Mouse (Mus musculus) MEL (cell line): Measurements from ENCODE around the gene Bcl7a. TPM values are rescaled to one million over a fixed set of nuclear protein-coding genes. Genes with fewer than 3 reads are reported as not detected.

Source experiments
- DNase-seq: peaks from one replicate; pipeline ENCODE4 v3.0.0; 2011; ENCODE audit warnings: low read depth, low spot score
- H3K27ac ChIP-seq: 2 replicates; pipeline ENCODE4 v1.5.1; 2012; ENCODE audit warnings: low read depth, mild to moderate bottlenecking, control low read depth, low read length, moderate library complexity; ENCODE audit not compliant: control insufficient read depth
- H3K27me3 ChIP-seq, 2 experiments: fragments of 150-350 bp in 1 of 2; sonication (generic) in 1 of 2; 2 replicates each; pipeline ENCODE4 v1.6.1; 2012; ENCODE audit warnings: low read length in 2 of 2, mild to moderate bottlenecking in 2 of 2, improper control_type of control experiment in 1 of 2, moderate library complexity in 1 of 2; ENCODE audit not compliant: insufficient read depth in 2 of 2, control insufficient read depth in 1 of 2
- H3K36me3 ChIP-seq, 2 experiments: 2 replicates each; pipeline ENCODE4 v1.6.1; 2012 to 2014; ENCODE audit warnings: low read length in 2 of 2, improper control_type of control experiment in 1 of 2, inconsistent platforms in 1 of 2, mild to moderate bottlenecking in 1 of 2; ENCODE audit not compliant: insufficient read depth in 2 of 2, control insufficient read depth in 1 of 2
- H3K4me1 ChIP-seq, 2 experiments: fragments of 150-350 bp in 1 of 2; sonication (generic) in 1 of 2; 2 replicates each; pipeline ENCODE4 v1.6.1; 2012; ENCODE audit warnings: low read length in 2 of 2, improper control_type of control experiment in 1 of 2, mild to moderate bottlenecking in 1 of 2; ENCODE audit not compliant: insufficient read depth in 2 of 2, control insufficient read depth in 1 of 2
- H3K4me3 ChIP-seq, 2 experiments: fragments of 150-350 bp in 1 of 2; sonication (generic) in 1 of 2; 2 replicates each; pipeline ENCODE4 v1.5.1; 2012; ENCODE audit warnings: low read depth in 2 of 2, low read length in 2 of 2, mild to moderate bottlenecking in 2 of 2, moderate library complexity in 2 of 2, control low read depth in 1 of 2, improper control_type of control experiment in 1 of 2; ENCODE audit not compliant: control insufficient read depth in 1 of 2, insufficient read depth in 1 of 2
- H3K79me2 ChIP-seq: 2 replicates; pipeline ENCODE4 v1.6.1; 2012; ENCODE audit warnings: mild to moderate bottlenecking, low read length, moderate library complexity; ENCODE audit not compliant: control insufficient read depth, poor library complexity, insufficient read depth
- H3K9ac ChIP-seq: 2 replicates; pipeline ENCODE4 v1.6.1; 2012; ENCODE audit warnings: low read depth, mild to moderate bottlenecking, control low read depth, low read length, moderate library complexity; ENCODE audit not compliant: control insufficient read depth, poor library complexity, severe bottlenecking
- H3K9me3 ChIP-seq: fragments of 150-350 bp; sonication (generic); replicated peaks from 2 replicates; pipeline ENCODE4 v1.6.1; 2012; ENCODE audit warnings: mild to moderate bottlenecking, low read length, improper control_type of control experiment, moderate library complexity; ENCODE audit not compliant: insufficient read depth
- BHLHE40 ChIP-seq: IDR thresholded peaks from 2 replicates; pipeline ENCODE4 v1.6.1; 2012; ENCODE audit warnings: low read depth, mild to moderate bottlenecking, inconsistent platforms, low read length, improper control_type of control experiment, borderline replicate concordance
- CHD2 ChIP-seq: IDR thresholded peaks from 2 replicates; pipeline ENCODE4 v1.6.1; 2011; ENCODE audit warnings: low read length, improper control_type of control experiment
- ELF1 ChIP-seq: IDR thresholded peaks from 2 replicates; pipeline ENCODE4 v1.6.1; 2014; ENCODE audit warnings: low read depth, mild to moderate bottlenecking, inconsistent platforms, low read length, improper control_type of control experiment, moderate library complexity
- EP300 ChIP-seq, 2 experiments: IDR thresholded peaks; 2 replicates each; pipeline ENCODE4 v1.6.1; 2011; ENCODE audit warnings: improper control_type of control experiment in 2 of 2, low read length in 2 of 2, low read depth in 1 of 2, mild to moderate bottlenecking in 1 of 2
- ETS1 ChIP-seq: IDR thresholded peaks from 2 replicates; pipeline ENCODE4 v1.6.1; 2012; ENCODE audit warnings: low read depth, mild to moderate bottlenecking, inconsistent platforms, low read length, improper control_type of control experiment, moderate library complexity
- GABPA ChIP-seq: IDR thresholded peaks from 2 replicates; pipeline ENCODE4 v1.6.1; 2012; ENCODE audit warnings: low read depth, mild to moderate bottlenecking, inconsistent platforms, low read length, improper control_type of control experiment, moderate library complexity
- HCFC1 ChIP-seq: IDR thresholded peaks from 2 replicates; pipeline ENCODE4 v1.6.1; 2012; ENCODE audit warnings: low read depth, mild to moderate bottlenecking, inconsistent platforms, low read length, improper control_type of control experiment, moderate library complexity
- JUND ChIP-seq: IDR thresholded peaks from 2 replicates; pipeline ENCODE4 v1.6.1; 2011; ENCODE audit warnings: low read depth, mild to moderate bottlenecking, improper control_type of control experiment, low read length
- MAFK ChIP-seq: IDR thresholded peaks from 2 replicates; pipeline ENCODE4 v1.6.1; 2011; ENCODE audit warnings: low read depth, mild to moderate bottlenecking, low read length, improper control_type of control experiment, borderline replicate concordance
- MAX ChIP-seq: IDR thresholded peaks from 2 replicates; pipeline ENCODE4 v1.6.1; 2011; ENCODE audit warnings: low read length, improper control_type of control experiment
- MAZ ChIP-seq: IDR thresholded peaks from 2 replicates; pipeline ENCODE4 v1.6.1; 2012; ENCODE audit warnings: low read depth, mild to moderate bottlenecking, inconsistent platforms, low read length, improper control_type of control experiment
- MEF2A ChIP-seq: IDR thresholded peaks from 2 replicates; pipeline ENCODE4 v1.6.1; 2014; ENCODE audit warnings: low read depth, mild to moderate bottlenecking, inconsistent platforms, low read length, improper control_type of control experiment; ENCODE audit not compliant: poor library complexity, insufficient replicate concordance, severe bottlenecking; ENCODE audit errors: extremely low read depth
- MXI1 ChIP-seq: IDR thresholded peaks from 2 replicates; pipeline ENCODE4 v1.6.1; 2011; ENCODE audit warnings: mild to moderate bottlenecking, low read depth, low read length, improper control_type of control experiment
- MYC ChIP-seq: IDR thresholded peaks from 2 replicates; pipeline ENCODE4 v1.6.1; 2011; ENCODE audit warnings: low read depth, mild to moderate bottlenecking, low read length, improper control_type of control experiment, moderate library complexity
- NELFE ChIP-seq: IDR thresholded peaks from 2 replicates; pipeline ENCODE4 v1.6.1; 2011; ENCODE audit warnings: low read depth, low read length, improper control_type of control experiment
- NRF1 ChIP-seq: IDR thresholded peaks from 2 replicates; pipeline ENCODE4 v1.6.1; 2014; ENCODE audit warnings: low read depth, mild to moderate bottlenecking, inconsistent platforms, low read length, improper control_type of control experiment, moderate library complexity; ENCODE audit not compliant: poor library complexity, insufficient read depth, severe bottlenecking
- POLR2A ChIP-seq, 2 experiments: IDR thresholded peaks; 2 replicates each; pipeline ENCODE4 v1.6.1; 2011 to 2012; ENCODE audit warnings: low read length in 2 of 2, mild to moderate bottlenecking in 2 of 2, control low read depth in 1 of 2, improper control_type of control experiment in 1 of 2, low read depth in 1 of 2, moderate library complexity in 1 of 2; ENCODE audit not compliant: control insufficient read depth in 1 of 2, insufficient read depth in 1 of 2, poor library complexity in 1 of 2
- POLR2AphosphoS2 ChIP-seq: IDR thresholded peaks from 2 replicates; pipeline ENCODE4 v1.6.1; 2011; ENCODE audit warnings: low read length, improper control_type of control experiment
- POLR2AphosphoS5 ChIP-seq: IDR thresholded peaks from 2 replicates; pipeline ENCODE4 v1.6.1; 2012; ENCODE audit warnings: low read depth, borderline replicate concordance, mild to moderate bottlenecking, inconsistent platforms, low read length, moderate library complexity, mixed read lengths
- RAD21 ChIP-seq: IDR thresholded peaks from 2 replicates; pipeline ENCODE4 v1.6.1; 2011; ENCODE audit warnings: mild to moderate bottlenecking, low read depth, low read length, improper control_type of control experiment
- RCOR1 ChIP-seq: IDR thresholded peaks from 2 replicates; pipeline ENCODE4 v1.6.1; 2012; ENCODE audit warnings: low read depth, mild to moderate bottlenecking, inconsistent platforms, low read length, improper control_type of control experiment
- SIN3A ChIP-seq: IDR thresholded peaks from 2 replicates; pipeline ENCODE4 v1.6.1; 2012; ENCODE audit warnings: low read length, improper control_type of control experiment, inconsistent platforms
- SMC3 ChIP-seq: IDR thresholded peaks from 2 replicates; pipeline ENCODE4 v1.6.1; 2011; ENCODE audit warnings: low read depth, low read length, improper control_type of control experiment
- TAL1 ChIP-seq: IDR thresholded peaks from 2 replicates; pipeline ENCODE4 v1.6.1; 2012; ENCODE audit warnings: mild to moderate bottlenecking, inconsistent platforms, low read length, moderate library complexity, mixed read lengths
- TBP ChIP-seq: IDR thresholded peaks from 2 replicates; pipeline ENCODE4 v1.8.0; 2011; ENCODE audit warnings: low read depth, low read length, improper control_type of control experiment
- TCF12 ChIP-seq: IDR thresholded peaks from 2 replicates; pipeline ENCODE4 v1.6.1; 2014; ENCODE audit warnings: low read depth, mild to moderate bottlenecking, inconsistent platforms, low read length, improper control_type of control experiment, moderate library complexity
- UBTF ChIP-seq: IDR thresholded peaks from 2 replicates; pipeline ENCODE4 v1.6.1; 2012; ENCODE audit warnings: low read depth, mild to moderate bottlenecking, inconsistent platforms, low read length, improper control_type of control experiment, moderate library complexity, borderline replicate concordance; ENCODE audit not compliant: insufficient read depth
- USF1 ChIP-seq: IDR thresholded peaks from 2 replicates; pipeline ENCODE4 v1.6.1; 2014; ENCODE audit warnings: low read depth, mild to moderate bottlenecking, inconsistent platforms, low read length, improper control_type of control experiment, moderate library complexity
- ZMIZ1 ChIP-seq: IDR thresholded peaks from 2 replicates; pipeline ENCODE4 v1.6.1; 2012; ENCODE audit warnings: low read depth, mild to moderate bottlenecking, inconsistent platforms, low read length, improper control_type of control experiment, moderate library complexity
- ZNF384 ChIP-seq: IDR thresholded peaks from 2 replicates; pipeline ENCODE4 v1.6.1; 2012; ENCODE audit warnings: low read depth, mild to moderate bottlenecking, inconsistent platforms, low read length, improper control_type of control experiment
- polyA plus RNA-seq, 2 experiments: library from polyadenylated mRNA; stranded (reverse) in 1 of 2; unstranded in 1 of 2; fragments of >175 nt in 1 of 2; fragments of >200 nt in 1 of 2; gene quantifications; 2 replicates each; pipeline versions ENCODE4 v1.2.1 to v1.2.4; 2012; ENCODE audit warnings: low replicate concordance in 2 of 2, low read depth in 1 of 2; ENCODE audit not compliant: insufficient read length in 2 of 2, insufficient read depth in 1 of 2, missing spikeins in 1 of 2
- total RNA-seq: library from RNA; depleted of rRNA; stranded (reverse); fragments of 300-350 nt; gene quantifications from 2 replicates; pipeline ENCODE4 v1.2.3, GENCODE M21; 2012

Bcl7a gene
- total and polyA plus RNA-seq, 3 experiments: 3.5 to 11.0 TPM; not detected in 1

DNA sequence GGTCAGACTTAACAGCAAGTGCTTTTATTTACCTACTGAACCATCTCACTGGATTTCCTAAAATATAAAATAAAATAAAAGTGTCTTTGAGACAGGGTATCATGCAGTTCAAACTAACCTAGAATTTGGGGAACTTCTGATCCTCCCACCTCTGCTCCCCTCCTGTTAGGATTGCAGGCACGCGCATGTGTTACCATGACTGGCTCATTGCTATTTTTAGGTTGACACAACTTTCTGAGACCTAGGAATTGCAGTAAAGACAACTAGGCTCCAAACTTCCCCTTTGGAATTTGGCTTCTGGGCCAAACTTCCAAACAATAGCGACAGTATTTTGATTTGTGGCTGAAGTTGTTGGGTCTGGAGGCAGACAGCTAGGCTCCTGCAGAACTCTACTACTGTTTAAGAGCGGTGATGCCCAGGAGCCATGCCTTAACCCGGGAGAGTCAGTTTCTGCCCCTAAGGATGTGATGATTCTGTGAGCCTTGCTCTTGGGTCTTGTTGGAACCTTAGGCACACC lies 50.2 kb downstream of the Bcl7a start (continued):
- TF ChIP-seq TAL1 (no peak), EP300 (IDR thresholded peaks at IDR 0.05; ENCODE audit: low read depth in 1 of 2, low read length in 2 of 2) (0 out of 4 replicates have a peak, but pooled peaks of 1 of the 2 experiments have one; percentile 3), MXI1 (no peak), RAD21 (no peak), NRF1 (peak; percentile 64), ZMIZ1 (no peak), SMC3 (no peak), MAFK (no peak)

DNA sequence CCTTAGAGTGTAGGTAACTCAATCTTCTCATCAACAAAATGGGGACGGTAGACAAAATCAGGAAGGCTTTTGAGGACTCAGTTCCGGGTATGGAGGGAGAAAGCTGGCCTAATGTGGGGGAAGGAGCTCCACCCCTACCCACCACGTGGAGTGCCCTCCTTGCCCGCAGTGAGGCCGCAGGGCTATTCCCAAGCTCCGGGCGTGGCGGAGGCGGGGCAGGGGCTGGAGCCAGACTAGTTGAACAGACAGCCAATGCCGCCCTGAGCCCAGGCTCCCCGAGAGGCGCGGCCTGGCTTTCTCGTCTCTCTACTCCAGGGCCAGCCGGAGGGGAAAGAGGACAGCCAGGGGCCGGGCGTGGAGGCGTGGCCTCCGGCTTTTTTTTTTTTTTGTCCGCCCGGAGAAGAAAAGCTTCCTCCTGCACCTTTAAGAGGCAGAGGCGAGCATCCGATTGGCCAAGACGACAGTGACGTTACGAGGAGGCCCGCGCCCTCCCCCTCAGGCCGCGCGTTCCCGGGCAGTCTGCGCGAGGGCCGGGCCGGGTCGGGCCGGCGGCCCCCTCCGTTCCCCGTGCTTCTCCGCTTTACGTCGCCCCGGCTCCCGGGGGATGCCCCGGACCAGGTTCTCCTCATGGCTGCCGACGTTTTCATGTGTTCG lies 50.8 kb downstream of the Bcl7a start, which contains the start of gene Mlxip:
TSS of gene Mlxip (plus strand) at position 496 of the 654 bp plus-strand sequence.
- Histone ChIP-seq H3K79me2 (peaks cover 40% of the 10 kb centered on the region), H3K27ac (peak within 1 kb of the TSS; percentile 73), H3K27me3 (no peaks in the 10 kb centered on the region), H3K4me1 (peaks cover 3 to 26% of the 10 kb centered on the region in 2 experiments; a peak in 3 of 4 replicates), H3K4me3 (peak within 1 kb of the TSS; percentile 88 to 97), H3K36me3 (peaks cover 0 to 29% of the 10 kb centered on the region in 2 experiments; a peak in 2 of 4 replicates), H3K9ac (peak within 1 kb of the TSS; percentile 96), H3K9me3 (no peaks in the 10 kb centered on the region)
- DNase-seq: peak; percentile 97
- peak; percentile 64 for TF ChIP-seq ZMIZ1
- TF ChIP-seq MYC: peak; percentile 93
- peak; percentile 88 to 94 for TF ChIP-seq POLR2A (IDR thresholded peaks at IDR 0.05; ENCODE audit: control insufficient read depth in 1 of 2, insufficient read depth in 1 of 2, low read depth in 1 of 2, low read length in 2 of 2, poor library complexity in 1 of 2)
- TF ChIP-seq RCOR1: no peak
- peak; percentile 97 for TF ChIP-seq ZNF384
- TF ChIP-seq POLR2AphosphoS2: 0 out of 2 replicates have a peak, but pooled peaks have one; percentile 42
- 0 out of 2 replicates have a peak, but pooled peaks have one; percentile 33 for TF ChIP-seq TCF12
- TF ChIP-seq UBTF: peak; percentile 82; the same call in 1 of the 2 replicates
- TF ChIP-seq BHLHE40: no peak
- TF ChIP-seq MAFK: no peak
- peak; percentile 80 for TF ChIP-seq USF1
- TF ChIP-seq MEF2A: no peak
- TF ChIP-seq ELF1: peak; percentile 70; the same call in 1 of the 2 replicates
- peak; percentile 80 for TF ChIP-seq NELFE
- 0 out of 2 replicates have a peak, but pooled peaks have one; percentile 17 for TF ChIP-seq NRF1
- no peak; the same call in 1 of the 2 replicates for TF ChIP-seq MAZ
- no peak for TF ChIP-seq EP300 (IDR thresholded peaks at IDR 0.05; ENCODE audit: low read depth in 1 of 2, low read length in 2 of 2)
- peak; percentile 59 for TF ChIP-seq HCFC1
- no peak for TF ChIP-seq SMC3
- no peak for TF ChIP-seq JUND
- no peak for TF ChIP-seq CHD2
- no peak for TF ChIP-seq GABPA
- peak; percentile 44; the same call in 1 of the 2 replicates for TF ChIP-seq ETS1
- no peak for TF ChIP-seq POLR2AphosphoS5
- peak; percentile 30; the same call in 1 of the 2 replicates for TF ChIP-seq TBP
- peak; percentile 98 for TF ChIP-seq MXI1
- peak; percentile 76 for TF ChIP-seq SIN3A
- peak; percentile 92 for TF ChIP-seq MAX
